Mouse (Mus musculus) heart, embryonic 16.5 days (tissue): ENCODE data around the gene Cracr2b. TPM values are rescaled to one million over a fixed set of nuclear protein-coding genes. Genes with fewer than 3 reads are reported as not detected.

Experiments used
- ATAC-seq: fragments of 200-750 bp; cut with Nextera tagmentation; replicated peaks from 2 replicates; pipeline ENCODE4 v1.8.0; 2017; ENCODE audit warnings: moderate number of reproducible peaks; ENCODE audit not compliant: insufficient read depth, low FRiP score; ENCODE audit errors: extremely low read depth
- H3K27ac ChIP-seq: fragments of 300-500 bp; sonication (generic); 2 replicates; pipeline ENCODE4 v1.5.1; 2014; ENCODE audit warnings: mild to moderate bottlenecking, low read length, control low read depth, moderate library complexity
- H3K27me3 ChIP-seq: fragments of 300-500 bp; sonication (generic); 2 replicates; pipeline ENCODE4 v1.6.1; 2014; ENCODE audit warnings: low read length, mixed read lengths; ENCODE audit not compliant: control insufficient read depth, insufficient read depth
- H3K36me3 ChIP-seq: fragments of 300-500 bp; sonication (generic); 2 replicates; pipeline ENCODE4 v1.6.1; 2014; ENCODE audit not compliant: control insufficient read depth, insufficient read depth
- H3K4me1 ChIP-seq: fragments of 300-500 bp; sonication (generic); 2 replicates; pipeline ENCODE4 v1.6.1; 2014; ENCODE audit warnings: low read length, mixed read lengths; ENCODE audit not compliant: control insufficient read depth, insufficient read depth
- H3K4me2 ChIP-seq: fragments of 300-500 bp; sonication (generic); 2 replicates; pipeline ENCODE4 v1.6.1; 2014; ENCODE audit warnings: low read depth, mild to moderate bottlenecking, control low read depth, low read length
- H3K4me3 ChIP-seq: fragments of 300-500 bp; sonication (generic); 2 replicates; pipeline ENCODE4 v1.5.1; 2014; ENCODE audit warnings: mild to moderate bottlenecking, control low read depth, low read length
- H3K9ac ChIP-seq: fragments of 300-500 bp; sonication (generic); 2 replicates; pipeline ENCODE4 v1.6.1; 2014; ENCODE audit warnings: low read length, control low read depth
- H3K9me3 ChIP-seq: fragments of 300-500 bp; sonication (generic); replicated peaks from 2 replicates; pipeline ENCODE4 v1.6.1; 2016; ENCODE audit warnings: low read length; ENCODE audit not compliant: control insufficient read depth
- WGBS: fragments of 180-500 bp; shearing (Covaris S2); extraction: QIAGEN DNeasy Blood & Tissue Kit; methylation state at CpG from one replicate; pipeline ENCODE4 v1.1.7; 2014; 5-methylcytosine and 5-hydroxymethylcytosine counted together
- polyA plus RNA-seq: library from polyadenylated mRNA; unstranded; fragments of >200 nt; fragmentation: Nextera tagmentation; extraction: Ambion mirVana; gene quantifications from 2 replicates; pipeline ENCODE4 v1.2.1, GENCODE M21; 2015

The Cracr2b gene
- polyA plus RNA-seq, 1 experiment from 2014 or later = 24.2 TPM

DNA sequence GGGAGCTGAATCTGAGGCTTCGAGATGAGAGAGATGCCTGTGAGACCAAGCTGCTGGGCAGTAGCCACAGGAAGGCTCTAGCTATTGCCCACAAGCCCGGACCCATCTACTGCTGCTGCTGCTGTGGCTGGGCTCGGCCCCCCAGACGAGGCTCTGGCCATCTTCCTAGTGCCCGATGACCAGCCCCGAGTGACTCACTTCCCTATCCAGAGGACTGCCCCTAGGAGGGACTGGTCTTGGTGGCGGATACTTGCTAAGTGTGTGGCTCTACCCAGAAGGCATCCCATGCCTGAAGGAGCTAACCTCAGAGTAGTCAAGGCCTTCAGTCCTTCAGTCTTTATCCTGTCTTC is 5.1 kb downstream of the Cracr2b start:
- H3K4me1 ChIP-seq = peaks cover 51% of the 10 kb centered on the region
- 63% methylated on average over 7 of the region's 7 CpGs for WGBS

GRCm38 (mm10) chr7:141466607-141467148 is 5.8 kb downstream of the Cracr2b start:
- peaks cover 19% of the 10 kb centered on the region for H3K36me3 ChIP-seq
- ATAC-seq = no peak
- peak overlapping the region; percentile 79 for H3K4me3 ChIP-seq
- H3K27ac ChIP-seq = peak overlapping the region; percentile 94
- peak overlapping the region; percentile 80 for H3K4me2 ChIP-seq
- H3K9me3 ChIP-seq = no peaks in the 10 kb centered on the region
- H3K9ac ChIP-seq = peak overlapping the region; percentile 88
- peaks cover 27% of the 10 kb centered on the region for H3K27me3 ChIP-seq
- WGBS = 62% methylated on average over 10 of the region's 10 CpGs
- peaks cover 47% of the 10 kb centered on the region for H3K4me1 ChIP-seq

More for the DNA sequence above, 5.1 kb downstream of the Cracr2b start:
- Histone ChIP-seq H3K4me2 (no peak overlapping the region), H3K27ac (peak overlapping the region; percentile 41), H3K9ac (no peak overlapping the region), H3K4me3 (no peak overlapping the region), H3K36me3 (peaks cover 13% of the 10 kb centered on the region), H3K9me3 (no peaks in the 10 kb centered on the region), H3K27me3 (peaks cover 27% of the 10 kb centered on the region)
- no peak for ATAC-seq

- Histone ChIP-seq H3K4me2 (peak within 1 kb of the TSS; percentile 80), H3K36me3 (peaks cover 23% of the 10 kb centered on the region), H3K4me3 (peak within 1 kb of the TSS; percentile 79), H3K9me3 (no peaks in the 10 kb centered on the region), H3K9ac (peak within 1 kb of the TSS; percentile 88), H3K27ac (peak within 1 kb of the TSS; percentile 94), H3K27me3 (peaks cover 22% of the 10 kb centered on the region), H3K4me1 (peaks cover 40% of the 10 kb centered on the region)
- WGBS = under 1% methylated on average over 52 of the region's 52 CpGs
- ATAC-seq = peak; percentile 77
Observed at GRCm38 (mm10) chr7:141467230-141468030, 6.5 kb downstream of the Cracr2b start, which contains the start of gene Cd151. Cd151 (plus strand) TSS chr7:141467392.

GRCm38 (mm10) chr7:141468164-141468521 is 7.2 kb downstream of the Cracr2b start:
- Histone ChIP-seq H3K4me2 (peak overlapping the region; percentile 80), H3K9ac (peak overlapping the region; percentile 88), H3K4me3 (peak overlapping the region; percentile 79), H3K36me3 (peaks cover 27% of the 10 kb centered on the region), H3K9me3 (no peaks in the 10 kb centered on the region), H3K27ac (peak overlapping the region; percentile 94), H3K4me1 (peaks cover 40% of the 10 kb centered on the region), H3K27me3 (peaks cover 16% of the 10 kb centered on the region)
- WGBS = 13% methylated on average over 5 of the region's 5 CpGs
- no peak for ATAC-seq

DNA sequence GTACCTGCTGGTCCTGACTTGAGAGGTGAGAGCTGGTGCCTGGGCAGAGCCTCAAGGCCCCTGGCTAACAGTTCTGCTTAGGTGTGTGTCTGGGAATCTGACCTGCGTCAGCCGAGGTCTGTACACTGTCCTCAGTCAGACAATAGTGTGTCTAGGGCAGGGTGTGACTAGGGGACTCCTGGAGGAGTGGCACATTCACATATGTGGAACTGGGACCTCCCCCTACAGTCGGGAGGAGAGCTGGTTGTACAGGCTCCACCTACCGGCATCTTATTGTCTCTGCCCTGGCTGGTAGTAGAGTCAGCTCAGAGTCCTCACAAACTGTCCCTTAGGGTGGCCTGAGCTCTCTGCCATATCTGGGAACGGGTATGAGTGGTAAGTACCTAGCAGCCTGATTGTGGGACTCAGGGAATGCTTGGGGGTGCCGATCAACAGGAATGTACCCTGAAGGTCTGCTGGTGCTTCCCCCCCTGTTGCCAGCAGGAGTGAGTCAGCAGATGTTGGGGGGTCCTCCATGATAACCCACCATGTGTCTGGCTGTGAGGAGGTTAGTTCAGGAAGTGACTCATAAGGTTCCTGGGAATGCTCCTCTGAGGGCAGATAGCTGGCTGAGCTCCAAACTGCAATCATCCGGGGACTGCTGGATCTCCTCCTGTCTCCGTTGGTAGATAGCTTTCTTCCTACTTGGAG is 7.8 kb downstream of the Cracr2b start:
- Histone ChIP-seq H3K36me3 (peaks cover 27% of the 10 kb centered on the region), H3K27ac (peak overlapping the region; percentile 94), H3K9me3 (no peaks in the 10 kb centered on the region), H3K4me3 (peak overlapping the region; percentile 79), H3K9ac (peak overlapping the region; percentile 88), H3K4me2 (peak overlapping the region; percentile 80), H3K4me1 (peaks cover 44% of the 10 kb centered on the region), H3K27me3 (peaks cover 11% of the 10 kb centered on the region)
- peak; percentile 75 for ATAC-seq
- 3% methylated on average over 8 of the region's 8 CpGs for WGBS

DNA sequence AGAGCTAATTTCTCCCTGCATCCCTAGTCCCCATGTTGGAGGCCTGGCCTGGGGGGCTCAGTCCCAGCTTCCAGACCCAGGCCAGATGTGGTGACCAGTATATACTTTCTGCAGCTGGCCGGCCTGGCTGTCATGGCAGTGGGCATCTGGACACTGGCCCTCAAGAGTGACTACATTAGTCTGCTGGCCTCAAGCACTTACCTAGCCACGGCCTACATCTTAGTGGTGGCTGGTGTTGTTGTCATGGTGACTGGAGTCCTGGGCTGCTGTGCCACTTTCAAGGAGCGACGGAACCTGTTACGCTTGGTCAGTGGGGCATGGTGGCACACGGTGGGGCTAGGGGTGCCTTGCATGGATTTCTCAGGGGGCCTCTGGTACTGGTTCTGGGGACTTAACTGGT is 8.5 kb downstream of the Cracr2b start:
- peak overlapping the region; percentile 88 for H3K9ac ChIP-seq
- H3K27me3 ChIP-seq = peaks cover 4% of the 10 kb centered on the region
- H3K4me2 ChIP-seq = peak overlapping the region; percentile 80
- H3K9me3 ChIP-seq = no peaks in the 10 kb centered on the region
- H3K27ac ChIP-seq = peak overlapping the region; percentile 94
- peaks cover 27% of the 10 kb centered on the region for H3K36me3 ChIP-seq
- WGBS = 79% methylated on average over 6 of the region's 6 CpGs
- H3K4me1 ChIP-seq = peaks cover 51% of the 10 kb centered on the region
- no peak for ATAC-seq
- H3K4me3 ChIP-seq = peak overlapping the region; percentile 79

- no peak for ATAC-seq
- H3K4me3 ChIP-seq = no peak overlapping the region
- peaks cover 46% of the 10 kb centered on the region for H3K4me1 ChIP-seq
- H3K36me3 ChIP-seq = peaks cover 27% of the 10 kb centered on the region
- WGBS = 78% methylated on average over 18 of the region's 18 CpGs
- H3K4me2 ChIP-seq = no peak overlapping the region
- H3K9me3 ChIP-seq = no peaks in the 10 kb centered on the region
- no peaks in the 10 kb centered on the region for H3K27me3 ChIP-seq
- no peak overlapping the region for H3K9ac ChIP-seq
- H3K27ac ChIP-seq = no peak overlapping the region
Observed at GRCm38 (mm10) chr7:141469901-141470636, 9.2 kb downstream of the Cracr2b start.

GRCm38 (mm10) chr7:141470637-141470944 is 9.7 kb downstream of the Cracr2b start:
- WGBS = 93% methylated on average over 10 of the region's 10 CpGs
- H3K27me3 ChIP-seq = no peaks in the 10 kb centered on the region
- peaks cover 27% of the 10 kb centered on the region for H3K36me3 ChIP-seq
- ATAC-seq = no peak
- no peak overlapping the region for H3K9ac ChIP-seq
- H3K9me3 ChIP-seq = no peaks in the 10 kb centered on the region
- no peak overlapping the region for H3K4me3 ChIP-seq
- H3K4me1 ChIP-seq = peaks cover 43% of the 10 kb centered on the region
- no peak overlapping the region for H3K27ac ChIP-seq
- H3K4me2 ChIP-seq = no peak overlapping the region
